15 mouse cellular contexts compared by ENCODE assay signal in the genomic region with DNA sequence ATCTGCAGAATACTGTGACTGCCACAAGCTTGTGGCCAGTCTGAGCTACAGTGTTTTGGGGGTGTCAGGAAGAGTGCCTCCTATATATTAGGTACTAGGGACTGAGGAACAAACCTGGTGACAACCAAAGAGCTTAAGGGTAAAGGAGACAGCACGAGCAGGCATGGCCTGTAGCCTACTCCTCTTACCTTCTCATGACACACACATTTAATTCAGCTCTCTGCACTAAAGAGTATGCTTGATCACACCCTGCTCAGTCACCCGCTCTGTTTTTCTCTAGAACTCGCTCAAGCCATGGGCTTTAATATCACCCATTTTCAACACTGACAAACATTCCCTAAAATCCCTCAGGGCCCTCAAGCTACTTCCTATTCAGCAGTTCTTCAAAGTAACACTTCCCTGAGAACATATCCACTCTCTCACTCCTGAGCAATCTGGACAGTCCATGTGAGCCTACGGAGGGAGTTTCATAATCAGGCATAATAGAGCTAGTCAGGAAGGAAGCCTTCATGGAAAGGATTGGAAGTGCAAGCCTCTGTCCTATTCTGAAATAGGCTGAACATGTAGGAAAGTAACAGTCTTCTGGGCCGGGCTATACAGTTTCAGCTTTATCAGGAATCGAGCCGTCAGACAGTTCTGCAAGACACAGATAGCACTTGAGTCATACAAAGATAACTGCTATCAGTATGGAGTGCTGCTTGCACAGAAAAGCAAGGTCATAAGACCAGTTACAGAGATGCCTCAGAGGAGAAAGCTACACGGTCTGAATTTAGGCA.
DNase-seq lines count a peak whose midpoint lies in the region; ATAC-seq and TF ChIP-seq lines count a peak whose summit lies in the region.
"Had no signal": no experiment of that assay in that cellular context is flagged by ENCODE, and none has a peak within 500 bp of the region (broad histone marks: within the 10 kb centered on the region; RNA-seq: fewer than 3 reads in every experiment).

No protein-coding gene starts in this region.

- H3K4me1 ChIP-seq in heart, embryonic 12.5 days (replicated peaks) = peaks cover 16% of the 10 kb centered on the region
- peaks cover 58% of the 10 kb centered on the region for H3K4me1 ChIP-seq in G1E (ENCODE audit: insufficient read depth, low read depth, low read length)
- H3K4me1 ChIP-seq in erythroblast, embryonic 14.5 days (ENCODE audit: control insufficient read depth) = peaks cover 97% of the 10 kb centered on the region
- peaks cover 8% of the 10 kb centered on the region for H3K4me1 ChIP-seq in limb, embryonic 10.5 days
- H3K4me1 ChIP-seq: neural tube, embryonic 12.5 days had no signal

- peaks cover 30% of the 10 kb centered on the region for H3K27me3 ChIP-seq in heart, embryonic 12.5 days (replicated peaks)
- no peaks in the 10 kb centered on the region for H3K27me3 ChIP-seq in G1E (ENCODE audit: insufficient read depth, low read length)
- H3K27me3 ChIP-seq in erythroblast, embryonic 14.5 days (ENCODE audit: control insufficient read depth) = no peaks in the 10 kb centered on the region; the same call in 1 of the 2 replicates
- no peaks in the 10 kb centered on the region for H3K27me3 ChIP-seq in limb, embryonic 10.5 days (ENCODE audit: low read depth, poor library complexity, severe bottlenecking)
- H3K27me3 ChIP-seq: neural tube, embryonic 12.5 days; Patski had no signal

- peak overlapping the region; percentile 75 for H3K27ac ChIP-seq in heart, embryonic 12.5 days (ENCODE audit: poor library complexity, severe bottlenecking)
- H3K27ac ChIP-seq in limb, embryonic 10.5 days = no peak overlapping the region; the same call in 1 of the 2 replicates
- H3K27ac ChIP-seq: hindbrain, postnatal 0 days; neural tube, embryonic 12.5 days had no signal

- no peak for TF ChIP-seq CTCF in G1E (IDR thresholded peaks at IDR 0.05; ENCODE audit: low read depth, low read length)

- no peaks in the 10 kb centered on the region; the same call in 1 of the 2 replicates for H3K9me3 ChIP-seq in heart, embryonic 12.5 days (replicated peaks)
- H3K9me3 ChIP-seq in G1E (replicated peaks) = 0 out of 2 replicates have a peak, but pooled peaks cover 4% of the 10 kb centered on the region
- H3K9me3 ChIP-seq in erythroblast, embryonic 14.5 days (ENCODE audit: control insufficient read depth, low read length) = no peaks in the 10 kb centered on the region
- H3K9me3 ChIP-seq in limb, embryonic 10.5 days (replicated peaks) = no peaks in the 10 kb centered on the region
- H3K9me3 ChIP-seq: neural tube, embryonic 12.5 days had no signal

- peak; percentile 97 for ATAC-seq in heart, embryonic 12.5 days (ENCODE audit: insufficient number of reproducible peaks, low FRiP score)
- peak; percentile 95 for ATAC-seq in G1E (ENCODE audit: extremely low read depth, insufficient number of reproducible peaks, low FRiP score, poor library complexity, severe bottlenecking)
- peak; percentile 98 for ATAC-seq in megakaryocyte progenitor cell, adult 5-6 weeks (replicated peaks; ENCODE audit: poor library complexity)
- ATAC-seq: hindbrain, postnatal 0 days; Patski had no signal

- no peak overlapping the region for H3K9ac ChIP-seq in heart, embryonic 12.5 days
- H3K9ac ChIP-seq: neural tube, embryonic 12.5 days had no signal

- peak overlapping the region; percentile 10 for H3K4me2 ChIP-seq in heart, embryonic 12.5 days
- H3K4me2 ChIP-seq: neural tube, embryonic 12.5 days had no signal

- DNase-seq in heart, adult 11 months = no peak
- peak; percentile 28 for DNase-seq in G1E (ENCODE audit: low spot score)
- DNase-seq in adrenal gland, postnatal 14 days = no peak
- DNase-seq in limb, embryonic 10.5 days (ENCODE audit: low spot score) = no peak
- no peak for DNase-seq in embryo, embryonic 10 days (ENCODE audit: low spot score)
- DNase-seq: adrenal gland, postnatal 10 days; gastrocnemius, postnatal 36 days; kidney, postnatal 36 days; right cerebral cortex, postnatal 25 days had no signal

- WGBS in heart, embryonic 12.5 days = 22% methylated on average over 8 of the region's 8 CpGs
- WGBS in limb, embryonic 10.5 days = 88% methylated on average over 8 of the region's 8 CpGs

- no peak overlapping the region for H3K4me3 ChIP-seq in heart, embryonic 12.5 days
- no peak overlapping the region for H3K4me3 ChIP-seq in G1E (ENCODE audit: low read depth, low read length)
- H3K4me3 ChIP-seq in erythroblast, embryonic 14.5 days (replicated peaks) = peak overlapping the region; percentile 67
- no peak overlapping the region for H3K4me3 ChIP-seq in limb, embryonic 10.5 days
- H3K4me3 ChIP-seq: neural tube, embryonic 12.5 days had no signal

- H3K36me3 ChIP-seq in heart, embryonic 12.5 days = no peaks in the 10 kb centered on the region
- no peaks in the 10 kb centered on the region for H3K36me3 ChIP-seq in G1E (replicated peaks)
- H3K36me3 ChIP-seq in erythroblast, embryonic 14.5 days (ENCODE audit: control insufficient read depth) = peaks cover 16% of the 10 kb centered on the region
- H3K36me3 ChIP-seq in limb, embryonic 10.5 days = no peaks in the 10 kb centered on the region
- H3K36me3 ChIP-seq: neural tube, embryonic 12.5 days had no signal
